Mouse (Mus musculus): ENCODE measurements at regions not wholly inside any gene's neighbourhood (a gene's known extent, or its start where the extent isn't known, plus 50 kb on each side); places are given as distances from the start of the nearest gene placed in this dataset.

GRCm38 (mm10) chr13:70969596-70969995 lies 128.0 kb upstream of the Adamts16 start:
- no peak for ATAC-seq (replicated peaks; ENCODE audit: low FRiP score, low TSS enrichment, poor library complexity, severe bottlenecking)

- no peak for ATAC-seq (replicated peaks; ENCODE audit: low FRiP score, low TSS enrichment, poor library complexity, severe bottlenecking)
Measured at GRCm38 (mm10) chr13:70967781-70968180, 126.2 kb upstream of the Adamts16 start.

- ATAC-seq (replicated peaks; ENCODE audit: low FRiP score, low TSS enrichment, poor library complexity, severe bottlenecking) = no peak
Measured at GRCm38 (mm10) chr13:70963384-70963783, 121.8 kb upstream of the Adamts16 start.

GRCm38 (mm10) chr13:70934309-70935037 lies 92.9 kb upstream of the Adamts16 start:
- ATAC-seq (replicated peaks; ENCODE audit: low FRiP score, low TSS enrichment, poor library complexity, severe bottlenecking) = no peak

- ATAC-seq (replicated peaks; ENCODE audit: low FRiP score, low TSS enrichment, poor library complexity, severe bottlenecking) = no peak
Measured at GRCm38 (mm10) chr13:70913834-70914233, 72.2 kb upstream of the Adamts16 start.

GRCm38 (mm10) chr13:70910934-70911333 lies 69.3 kb upstream of the Adamts16 start:
- no peak for ATAC-seq (replicated peaks; ENCODE audit: low FRiP score, low TSS enrichment, poor library complexity, severe bottlenecking)

- ATAC-seq (replicated peaks; ENCODE audit: low FRiP score, low TSS enrichment, poor library complexity, severe bottlenecking) = no peak
Measured at GRCm38 (mm10) chr13:70904834-70905233, 63.2 kb upstream of the Adamts16 start.

- no peak for ATAC-seq (replicated peaks; ENCODE audit: low FRiP score, low TSS enrichment, poor library complexity, severe bottlenecking)
Measured at GRCm38 (mm10) chr13:70903831-70904230, 62.2 kb upstream of the Adamts16 start.

GRCm38 (mm10) chr13:70903150-70903549 lies 61.5 kb upstream of the Adamts16 start:
- ATAC-seq (replicated peaks; ENCODE audit: low FRiP score, low TSS enrichment, poor library complexity, severe bottlenecking) = no peak

GRCm38 (mm10) chr13:70902727-70903126 lies 61.1 kb upstream of the Adamts16 start:
- no peak for ATAC-seq (replicated peaks; ENCODE audit: low FRiP score, low TSS enrichment, poor library complexity, severe bottlenecking)

- ATAC-seq (replicated peaks; ENCODE audit: low FRiP score, low TSS enrichment, poor library complexity, severe bottlenecking) = no peak
Measured at GRCm38 (mm10) chr13:70891634-70892033, 50.0 kb upstream of the Adamts16 start.

All from megakaryocyte-erythroid progenitor cell, adult 5-6 weeks (primary cell).